Mouse (Mus musculus): ENCODE data around the gene Samhd1.

DNA sequence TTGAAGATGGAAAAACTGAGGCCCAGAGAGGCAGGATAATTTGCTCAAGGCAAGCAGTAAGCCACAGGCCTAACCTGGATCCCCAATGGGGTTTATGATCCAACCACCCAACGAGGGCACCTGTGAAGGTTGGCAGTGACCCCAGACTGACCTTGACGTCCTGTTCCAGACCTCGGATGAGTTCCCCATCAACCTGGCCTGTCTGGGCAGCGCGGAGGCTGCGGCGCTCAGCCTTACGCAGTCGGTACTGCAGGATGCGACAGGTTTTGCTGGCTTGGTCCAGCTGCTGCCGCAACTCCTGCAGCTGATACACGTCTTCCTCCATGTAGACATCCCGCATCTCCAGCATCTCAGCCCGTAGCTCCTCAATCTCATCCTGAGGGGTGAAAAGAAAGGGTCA lies 75.0 kb downstream of the Samhd1 start:
- no peak for TF ChIP-seq CTCF (IDR thresholded peaks at IDR 0.05; ENCODE audit: low read depth)
- no peak for TF ChIP-seq EP300 (IDR thresholded peaks at IDR 0.05; ENCODE audit: low read depth)

Data from heart, postnatal 0 days (tissue).